Mouse (Mus musculus) kidney, embryonic 16.5 days (tissue): ENCODE data around the gene Reep3. TPM values are rescaled to one million over a fixed set of nuclear protein-coding genes. Genes with fewer than 3 reads are reported as not detected.
"Not testable (repeated sequence)": the region's sequence is repeated elsewhere in the genome, so short reads cannot be mapped to it uniquely, and the experiment has no call there.

ENCODE experiments used
- ATAC-seq: fragments of 200-750 bp; cut with Nextera tagmentation; 2 replicates; pipeline ENCODE4 v1.8.0; 2017; ENCODE audit warnings: moderate TSS enrichment; ENCODE audit not compliant: low FRiP score, low TSS enrichment
- H3K27ac ChIP-seq: fragments of 300-500 bp; sonication (generic); 2 replicates; pipeline ENCODE4 v1.5.1; 2014; ENCODE audit warnings: low read length
- H3K27me3 ChIP-seq: fragments of 300-500 bp; sonication (generic); 2 replicates; pipeline ENCODE4 v1.6.1; 2014; ENCODE audit warnings: low read length, control low read depth, mixed read lengths; ENCODE audit not compliant: insufficient read depth
- H3K36me3 ChIP-seq: fragments of 300-500 bp; sonication (generic); 2 replicates; pipeline ENCODE4 v1.6.1; 2014; ENCODE audit warnings: low read length, control low read depth, mixed read lengths; ENCODE audit not compliant: insufficient read depth
- H3K4me1 ChIP-seq: fragments of 300-500 bp; sonication (generic); 2 replicates; pipeline ENCODE4 v1.6.1; 2014; ENCODE audit warnings: low read length, control low read depth, mixed read lengths; ENCODE audit not compliant: insufficient read depth
- H3K4me2 ChIP-seq: fragments of 300-500 bp; sonication (generic); replicated peaks from 2 replicates; pipeline ENCODE4 v1.6.1; 2014; ENCODE audit warnings: low read depth, low read length
- H3K4me3 ChIP-seq: fragments of 300-500 bp; sonication (generic); 2 replicates; pipeline ENCODE4 v1.5.1; 2014; ENCODE audit warnings: mild to moderate bottlenecking, low read length
- H3K9ac ChIP-seq: fragments of 300-500 bp; sonication (generic); replicated peaks from 2 replicates; pipeline ENCODE4 v1.6.1; 2014; ENCODE audit warnings: low read length
- H3K9me3 ChIP-seq: fragments of 300-500 bp; sonication (generic); 2 replicates; pipeline ENCODE4 v1.6.1; 2016; ENCODE audit warnings: low read length, control low read depth
- WGBS: fragments of 180-500 bp; shearing (Covaris S2); extraction: QIAGEN DNeasy Blood & Tissue Kit; methylation state at CpG from one replicate; pipeline ENCODE4 v1.1.7; 2014; 5-methylcytosine and 5-hydroxymethylcytosine counted together
- polyA plus RNA-seq: library from polyadenylated mRNA; unstranded; fragments of >200 nt; fragmentation: Nextera tagmentation; extraction: Ambion mirVana; gene quantifications from 2 replicates; pipeline ENCODE4 v1.2.1, GENCODE M21; 2015

Reep3 gene
- polyA plus RNA-seq, 1 experiment from 2014 or later: 41.6 TPM

DNA sequence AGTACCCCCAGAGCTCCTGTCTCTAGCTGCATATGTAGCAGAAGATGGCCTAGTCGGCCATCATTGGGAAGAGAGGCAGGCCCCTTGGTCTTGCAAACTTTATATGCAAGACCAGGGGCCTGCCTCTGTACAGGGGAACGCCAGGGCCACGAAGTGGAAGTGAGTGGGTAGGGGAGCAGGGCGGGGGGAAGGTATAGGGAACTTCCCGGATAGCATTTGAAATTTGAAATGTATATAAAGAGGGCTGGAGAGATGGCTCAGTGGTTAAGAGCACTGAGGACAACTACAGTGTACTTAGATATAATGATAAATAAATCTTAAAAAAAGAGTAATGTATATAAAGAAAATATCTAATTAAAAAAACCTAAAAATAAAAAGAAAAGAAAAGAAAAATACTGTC lies 16.2 kb upstream of the Reep3 start:
- not testable (repeated sequence) for H3K27me3 ChIP-seq, ATAC-seq, H3K9me3 ChIP-seq, H3K27ac ChIP-seq, H3K9ac ChIP-seq, H3K4me2 ChIP-seq, H3K36me3 ChIP-seq, H3K4me3 ChIP-seq
- peaks cover 55% of the 10 kb centered on the region for H3K4me1 ChIP-seq
- 90% methylated on average over 5 of the region's 5 CpGs for WGBS

DNA sequence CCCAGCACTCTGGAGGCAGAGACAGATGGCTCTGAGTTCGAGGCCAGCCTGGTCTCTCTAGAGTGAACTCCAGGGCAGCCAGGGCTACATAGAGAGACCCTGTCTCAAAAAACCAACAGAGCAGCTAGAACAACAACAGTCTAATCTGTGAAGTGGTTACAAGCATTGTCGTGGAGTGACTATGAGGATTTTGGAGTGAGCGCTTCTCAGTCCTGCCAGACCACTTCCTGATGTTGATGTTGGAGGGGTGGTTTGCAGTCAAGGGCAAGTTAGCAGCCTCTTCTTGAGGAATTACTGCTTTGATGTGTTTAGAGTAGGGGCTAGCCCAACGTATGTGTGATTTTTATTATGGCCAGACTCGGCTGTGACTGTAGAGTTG lies 15.0 kb upstream of the Reep3 start:
- Histone ChIP-seq H3K4me2 (no peak overlapping the region), H3K36me3 (no peaks in the 10 kb centered on the region; the same call in 1 of the 2 replicates), H3K9ac (no peak overlapping the region), H3K27ac (0 out of 2 replicates have a peak overlapping the region, but pooled peaks have one; percentile 7), H3K27me3 (no peaks in the 10 kb centered on the region), H3K4me1 (peaks cover 62% of the 10 kb centered on the region), H3K4me3 (no peak overlapping the region), H3K9me3 (no peaks in the 10 kb centered on the region)
- ATAC-seq: no peak
- WGBS: 60% methylated on average over 5 of the region's 5 CpGs

- Histone ChIP-seq H3K4me1 (peaks cover 62% of the 10 kb centered on the region), H3K36me3 (no peaks in the 10 kb centered on the region; the same call in 1 of the 2 replicates), H3K27me3 (no peaks in the 10 kb centered on the region), H3K9me3 (no peaks in the 10 kb centered on the region), H3K4me2 (no peak overlapping the region), H3K27ac (no peak overlapping the region), H3K4me3 (no peak overlapping the region), H3K9ac (no peak overlapping the region)
- 57% methylated on average over 14 of the region's 14 CpGs for WGBS
- ATAC-seq: no peak
Measured at GRCm38 (mm10) chr10:67111044-67111798, 14.5 kb upstream of the Reep3 start.

DNA sequence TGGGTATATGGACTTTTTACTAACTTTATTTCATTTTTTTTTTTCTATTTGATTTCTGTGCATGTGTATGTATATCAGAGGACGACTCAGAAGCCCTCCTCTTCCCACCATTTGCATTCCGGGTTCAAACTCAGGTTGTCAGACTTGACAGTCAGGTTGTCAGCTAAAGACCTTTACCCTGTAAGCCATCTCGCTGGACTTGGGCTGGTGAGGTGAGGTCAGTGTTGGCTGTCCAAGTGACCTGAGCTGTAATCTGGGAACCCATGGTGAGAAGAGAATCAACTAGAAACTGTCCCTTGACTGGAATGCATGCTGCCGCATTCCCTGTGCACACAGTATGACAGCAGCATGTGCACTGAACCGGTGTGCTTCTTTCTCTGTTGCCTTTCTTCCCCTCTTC lies 12.9 kb upstream of the Reep3 start:
- H3K4me1 ChIP-seq: peaks cover 62% of the 10 kb centered on the region

GRCm38 (mm10) chr10:67108096-67108495 lies 11.4 kb upstream of the Reep3 start:
- Histone ChIP-seq H3K4me1 (peaks cover 73% of the 10 kb centered on the region), H3K9me3 (no peaks in the 10 kb centered on the region), H3K4me2 (no peak overlapping the region), H3K27me3 (no peaks in the 10 kb centered on the region), H3K4me3 (no peak overlapping the region), H3K9ac (no peak overlapping the region), H3K27ac (no peak overlapping the region), H3K36me3 (no peaks in the 10 kb centered on the region; the same call in 1 of the 2 replicates)
- no peak for ATAC-seq
- WGBS: 79% methylated on average over 9 of the region's 9 CpGs

More for the DNA sequence above, 12.9 kb upstream of the Reep3 start:
- ATAC-seq: no peak
- H3K27ac ChIP-seq: no peak overlapping the region
- no peak overlapping the region for H3K9ac ChIP-seq
- H3K4me3 ChIP-seq: no peak overlapping the region
- no peaks in the 10 kb centered on the region for H3K27me3 ChIP-seq
- WGBS: 80% methylated on average over 5 of the region's 5 CpGs
- H3K9me3 ChIP-seq: no peaks in the 10 kb centered on the region
- no peaks in the 10 kb centered on the region; the same call in 1 of the 2 replicates for H3K36me3 ChIP-seq
- no peak overlapping the region for H3K4me2 ChIP-seq

DNA sequence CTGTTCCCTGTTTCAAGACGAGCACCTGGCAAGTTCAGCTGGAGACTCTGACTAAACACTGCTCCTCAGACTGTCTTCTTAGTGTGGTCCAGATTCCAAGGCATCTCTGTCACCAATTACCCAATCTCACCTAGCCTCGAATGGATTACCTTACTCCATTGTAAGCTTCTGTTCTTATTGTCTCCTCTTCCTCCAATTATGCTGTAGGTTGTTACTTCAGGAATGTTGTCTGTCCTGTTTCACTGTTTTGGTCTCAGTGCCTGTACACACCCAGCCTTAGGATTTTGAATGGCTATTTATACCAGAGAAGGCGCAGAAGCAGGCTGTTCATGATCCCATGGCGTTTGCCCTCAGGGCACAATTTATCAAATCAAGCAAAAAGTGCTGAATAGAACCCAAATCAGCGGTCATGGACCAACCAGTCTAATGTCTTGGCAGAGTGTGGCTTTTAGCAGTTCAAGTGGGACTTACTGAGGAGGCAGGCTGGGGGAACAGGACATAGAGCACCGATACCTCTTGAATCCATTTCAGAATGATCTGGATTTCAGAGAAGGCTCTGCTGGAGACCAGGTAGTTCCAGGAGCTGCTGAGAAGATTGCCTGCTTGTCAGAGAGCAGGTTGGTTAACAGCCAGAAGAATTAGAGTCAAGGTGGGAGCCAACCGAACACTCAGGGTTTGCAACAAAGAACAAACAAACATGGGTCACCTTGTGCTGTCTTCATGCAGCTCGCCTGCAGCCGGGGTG lies 10.4 kb upstream of the Reep3 start:
- H3K4me1 ChIP-seq: peaks cover 79% of the 10 kb centered on the region
- H3K36me3 ChIP-seq: no peaks in the 10 kb centered on the region; the same call in 1 of the 2 replicates
- ATAC-seq: no peak
- no peak overlapping the region for H3K9ac ChIP-seq
- 61% methylated on average over 9 of the region's 9 CpGs for WGBS
- no peak overlapping the region for H3K4me2 ChIP-seq
- H3K9me3 ChIP-seq: no peaks in the 10 kb centered on the region
- no peak overlapping the region for H3K4me3 ChIP-seq
- H3K27ac ChIP-seq: peak overlapping the region; percentile 1; the same call in 1 of the 2 replicates
- H3K27me3 ChIP-seq: no peaks in the 10 kb centered on the region

GRCm38 (mm10) chr10:67106400-67106799 lies 9.7 kb upstream of the Reep3 start:
- H3K36me3 ChIP-seq: no peaks in the 10 kb centered on the region; the same call in 1 of the 2 replicates
- H3K27me3 ChIP-seq: no peaks in the 10 kb centered on the region
- WGBS: 76% methylated on average over 6 of the region's 6 CpGs
- no peak overlapping the region for H3K4me2 ChIP-seq
- H3K27ac ChIP-seq: no peak overlapping the region
- H3K9ac ChIP-seq: no peak overlapping the region
- no peak for ATAC-seq
- H3K9me3 ChIP-seq: no peaks in the 10 kb centered on the region
- H3K4me3 ChIP-seq: no peak overlapping the region
- H3K4me1 ChIP-seq: peaks cover 79% of the 10 kb centered on the region

- peak; percentile 33; the same call in 1 of the 2 replicates for ATAC-seq
- 70% methylated on average over 18 of the region's 19 CpGs for WGBS
- no peak overlapping the region for H3K4me2 ChIP-seq
- H3K9me3 ChIP-seq: no peaks in the 10 kb centered on the region
- no peak overlapping the region for H3K9ac ChIP-seq
- no peaks in the 10 kb centered on the region for H3K27me3 ChIP-seq
- H3K27ac ChIP-seq: peak overlapping the region; percentile 9; the same call in 1 of the 2 replicates
- peaks cover 76% of the 10 kb centered on the region for H3K4me1 ChIP-seq
- H3K4me3 ChIP-seq: no peak overlapping the region
- H3K36me3 ChIP-seq: no peaks in the 10 kb centered on the region; the same call in 1 of the 2 replicates
Measured at GRCm38 (mm10) chr10:67105331-67106217, 8.8 kb upstream of the Reep3 start.

GRCm38 (mm10) chr10:67104543-67104942 lies 7.8 kb upstream of the Reep3 start:
- WGBS: 11% methylated on average over 8 of the region's 9 CpGs
- peak overlapping the region; percentile 9; the same call in 1 of the 2 replicates for H3K27ac ChIP-seq

More at GRCm38 (mm10) chr10:67104543-67104942, 7.8 kb upstream of the Reep3 start:
- no peaks in the 10 kb centered on the region; the same call in 1 of the 2 replicates for H3K36me3 ChIP-seq
- H3K9me3 ChIP-seq: no peaks in the 10 kb centered on the region
- no peak overlapping the region for H3K9ac ChIP-seq
- H3K4me3 ChIP-seq: no peak overlapping the region
- no peak overlapping the region for H3K4me2 ChIP-seq
- peaks cover 86% of the 10 kb centered on the region for H3K4me1 ChIP-seq
- ATAC-seq: no peak
- H3K27me3 ChIP-seq: no peaks in the 10 kb centered on the region
